Mouse (Mus musculus): ENCODE results near the gene Itgb4. TPM values are rescaled to one million over a fixed set of nuclear protein-coding genes. Genes with fewer than 3 reads are reported as not detected.
A peak's percentile ranks its signal among the peaks of the same experiment; 100 is the strongest.

Gene Itgb4
- polyA plus RNA-seq, 1 experiment from 2014 or later = 3.4 TPM

GRCm38 (mm10) chr11:115992098-115992497, 17.6 kb downstream of the Itgb4 start:
- Histone ChIP-seq H3K9me3 (ENCODE audit: low read length) (no peaks in the 10 kb centered on the region), H3K36me3 (ENCODE audit: insufficient read depth, low read length) (no peaks in the 10 kb centered on the region), H3K27ac (ENCODE audit: low read length) (no peak overlapping the region), H3K4me1 (ENCODE audit: insufficient read depth, low read length) (no peaks in the 10 kb centered on the region), H3K4me3 (ENCODE audit: low read length) (no peak overlapping the region), H3K4me2 (replicated peaks; ENCODE audit: low read depth, low read length) (no peak overlapping the region), H3K27me3 (ENCODE audit: insufficient read depth, low read length) (no peaks in the 10 kb centered on the region), H3K9ac (replicated peaks; ENCODE audit: low read length) (no peak overlapping the region)
- 64% methylated on average over 4 of the region's 4 CpGs for WGBS
- ATAC-seq (ENCODE audit: low FRiP score, low TSS enrichment) = no peak

GRCm38 (mm10) chr11:115995256-115995655, 20.7 kb downstream of the Itgb4 start:
- Histone ChIP-seq H3K36me3 (ENCODE audit: insufficient read depth, low read length) (no peaks in the 10 kb centered on the region), H3K27ac (ENCODE audit: low read length) (no peak overlapping the region), H3K4me3 (ENCODE audit: low read length) (no peak overlapping the region), H3K27me3 (ENCODE audit: insufficient read depth, low read length) (no peaks in the 10 kb centered on the region; the same call in 1 of the 2 replicates), H3K4me1 (ENCODE audit: insufficient read depth, low read length) (no peaks in the 10 kb centered on the region), H3K9me3 (ENCODE audit: low read length) (no peaks in the 10 kb centered on the region), H3K4me2 (replicated peaks; ENCODE audit: low read depth, low read length) (no peak overlapping the region), H3K9ac (replicated peaks; ENCODE audit: low read length) (no peak overlapping the region)
- ATAC-seq (ENCODE audit: low FRiP score, low TSS enrichment) = no peak
- WGBS = 91% methylated on average over 3 of the region's 3 CpGs

- Histone ChIP-seq H3K4me3 (ENCODE audit: low read length) (no peak overlapping the region), H3K9me3 (ENCODE audit: low read length) (no peaks in the 10 kb centered on the region), H3K4me1 (ENCODE audit: insufficient read depth, low read length) (no peaks in the 10 kb centered on the region), H3K27me3 (ENCODE audit: insufficient read depth, low read length) (no peaks in the 10 kb centered on the region; the same call in 1 of the 2 replicates), H3K36me3 (ENCODE audit: insufficient read depth, low read length) (no peaks in the 10 kb centered on the region), H3K27ac (ENCODE audit: low read length) (no peak overlapping the region), H3K4me2 (replicated peaks; ENCODE audit: low read depth, low read length) (no peak overlapping the region), H3K9ac (replicated peaks; ENCODE audit: low read length) (no peak overlapping the region)
- ATAC-seq (ENCODE audit: low FRiP score, low TSS enrichment) = no peak
- WGBS = 78% methylated on average over 4 of the region's 4 CpGs
These were observed 22.5 kb downstream of the Itgb4 start for GRCm38 (mm10) chr11:115997047-115997446.

DNA sequence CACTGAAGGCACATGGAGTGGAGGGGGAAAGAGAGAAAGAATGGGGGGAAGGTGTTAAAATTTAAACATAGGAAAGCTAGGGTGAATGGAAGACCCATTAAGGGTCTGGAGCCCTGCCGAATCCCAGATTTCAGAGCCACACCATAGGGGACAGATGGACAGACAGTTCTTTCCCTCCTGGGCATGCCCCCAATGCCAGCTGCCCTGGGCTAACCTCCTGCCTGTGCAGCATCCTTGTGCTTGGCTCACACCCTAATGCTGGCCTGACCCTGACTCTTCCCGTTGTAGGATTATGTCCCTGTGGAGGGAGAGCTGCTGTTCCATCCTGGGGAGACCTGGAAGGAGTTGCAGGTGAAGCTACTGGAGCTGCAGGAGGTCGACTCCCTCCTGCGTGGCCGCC, 23.2 kb downstream of the Itgb4 start:
- no peak overlapping the region for H3K4me3 ChIP-seq (ENCODE audit: low read length)
- no peak overlapping the region for H3K9ac ChIP-seq (replicated peaks; ENCODE audit: low read length)
- H3K9me3 ChIP-seq (ENCODE audit: low read length) = no peaks in the 10 kb centered on the region
- H3K27me3 ChIP-seq (ENCODE audit: insufficient read depth, low read length) = no peaks in the 10 kb centered on the region; the same call in 1 of the 2 replicates
- H3K4me2 ChIP-seq (replicated peaks; ENCODE audit: low read depth, low read length) = no peak overlapping the region
- no peaks in the 10 kb centered on the region for H3K36me3 ChIP-seq (ENCODE audit: insufficient read depth, low read length)
- WGBS = 70% methylated on average over 5 of the region's 5 CpGs
- ATAC-seq (ENCODE audit: low FRiP score, low TSS enrichment) = no peak
- H3K4me1 ChIP-seq (ENCODE audit: insufficient read depth, low read length) = no peaks in the 10 kb centered on the region
- no peak overlapping the region for H3K27ac ChIP-seq (ENCODE audit: low read length)

DNA sequence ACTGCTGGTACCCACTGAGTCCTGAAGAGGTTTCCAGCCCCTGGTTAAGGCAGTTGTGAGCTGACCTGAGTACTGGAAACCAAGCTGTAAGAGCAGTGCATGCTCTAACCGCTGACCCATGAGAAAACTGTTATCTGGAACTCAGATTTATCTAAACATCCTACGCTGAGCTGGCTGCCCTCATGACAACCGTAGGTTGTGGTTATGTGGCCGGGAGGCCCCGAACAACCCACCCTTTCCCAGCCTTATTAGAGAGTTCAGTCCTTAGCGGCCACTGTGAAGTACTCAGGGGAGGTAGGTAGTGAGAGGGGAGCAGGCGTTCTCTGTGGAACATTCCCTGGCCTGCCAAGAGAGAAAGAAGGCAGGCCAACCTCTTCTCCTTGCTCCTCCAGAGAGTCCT, 24.5 kb downstream of the Itgb4 start:
- 63% methylated on average over 7 of the region's 7 CpGs for WGBS

GRCm38 (mm10) chr11:115999538-116000143, 25.1 kb downstream of the Itgb4 start:
- Histone ChIP-seq H3K4me2 (replicated peaks; ENCODE audit: low read depth, low read length) (no peak overlapping the region), H3K27ac (ENCODE audit: low read length) (no peak overlapping the region), H3K36me3 (ENCODE audit: insufficient read depth, low read length) (no peaks in the 10 kb centered on the region), H3K9me3 (ENCODE audit: low read length) (no peaks in the 10 kb centered on the region), H3K9ac (replicated peaks; ENCODE audit: low read length) (no peak overlapping the region), H3K4me3 (ENCODE audit: low read length) (no peak overlapping the region), H3K4me1 (ENCODE audit: insufficient read depth, low read length) (peaks cover 5% of the 10 kb centered on the region; the same call in 1 of the 2 replicates), H3K27me3 (ENCODE audit: insufficient read depth, low read length) (no peaks in the 10 kb centered on the region; the same call in 1 of the 2 replicates)
- WGBS = 11% methylated on average over 14 of the region's 14 CpGs
- ATAC-seq (ENCODE audit: low FRiP score, low TSS enrichment) = no peak

More for the DNA sequence above, 24.5 kb downstream of the Itgb4 start:
- Histone ChIP-seq H3K27me3 (ENCODE audit: insufficient read depth, low read length) (no peaks in the 10 kb centered on the region; the same call in 1 of the 2 replicates), H3K27ac (ENCODE audit: low read length) (no peak overlapping the region), H3K4me1 (ENCODE audit: insufficient read depth, low read length) (no peaks in the 10 kb centered on the region), H3K4me2 (replicated peaks; ENCODE audit: low read depth, low read length) (no peak overlapping the region), H3K9me3 (ENCODE audit: low read length) (no peaks in the 10 kb centered on the region), H3K36me3 (ENCODE audit: insufficient read depth, low read length) (no peaks in the 10 kb centered on the region), H3K4me3 (ENCODE audit: low read length) (no peak overlapping the region), H3K9ac (replicated peaks; ENCODE audit: low read length) (no peak overlapping the region)
- no peak for ATAC-seq (ENCODE audit: low FRiP score, low TSS enrichment)

- Histone ChIP-seq H3K27ac (ENCODE audit: low read length) (no peak overlapping the region), H3K4me2 (replicated peaks; ENCODE audit: low read depth, low read length) (no peak overlapping the region), H3K36me3 (ENCODE audit: insufficient read depth, low read length) (no peaks in the 10 kb centered on the region), H3K9ac (replicated peaks; ENCODE audit: low read length) (no peak overlapping the region), H3K27me3 (ENCODE audit: insufficient read depth, low read length) (no peaks in the 10 kb centered on the region; the same call in 1 of the 2 replicates), H3K4me3 (ENCODE audit: low read length) (no peak overlapping the region), H3K4me1 (ENCODE audit: insufficient read depth, low read length) (peaks cover 13% of the 10 kb centered on the region), H3K9me3 (ENCODE audit: low read length) (no peaks in the 10 kb centered on the region)
- 0 out of 2 replicates have a peak, but pooled peaks have one; percentile 32 for ATAC-seq (ENCODE audit: low FRiP score, low TSS enrichment)
- 40% methylated on average over 10 of the region's 10 CpGs for WGBS
These were observed 26.1 kb downstream of the Itgb4 start for GRCm38 (mm10) chr11:116000607-116001006.

DNA sequence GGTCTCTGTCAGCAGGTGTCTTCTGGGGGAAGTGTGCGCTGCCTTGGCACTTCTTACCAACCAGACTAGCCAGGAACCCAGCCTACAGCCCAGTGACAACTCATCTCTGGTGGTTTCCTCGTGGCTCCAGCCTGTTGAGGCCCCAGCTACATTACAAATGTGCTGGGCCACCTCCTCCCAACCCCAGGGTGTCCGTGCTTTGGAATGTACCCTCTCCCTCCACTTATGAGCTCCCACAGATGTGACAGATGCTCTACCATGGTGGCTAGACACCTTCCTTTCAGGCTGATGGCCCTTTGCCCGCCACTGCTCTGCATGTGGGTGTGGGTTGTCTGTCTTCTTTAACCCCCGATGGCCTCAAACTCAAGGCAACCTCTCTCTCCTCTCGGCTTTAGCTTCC, 27.2 kb downstream of the Itgb4 start:
- Histone ChIP-seq H3K4me3 (ENCODE audit: low read length) (no peak overlapping the region), H3K27ac (ENCODE audit: low read length) (no peak overlapping the region), H3K9ac (replicated peaks; ENCODE audit: low read length) (no peak overlapping the region), H3K36me3 (ENCODE audit: insufficient read depth, low read length) (no peaks in the 10 kb centered on the region), H3K4me2 (replicated peaks; ENCODE audit: low read depth, low read length) (no peak overlapping the region), H3K9me3 (ENCODE audit: low read length) (no peaks in the 10 kb centered on the region), H3K4me1 (ENCODE audit: insufficient read depth, low read length) (peaks cover 21% of the 10 kb centered on the region), H3K27me3 (ENCODE audit: insufficient read depth, low read length) (no peaks in the 10 kb centered on the region; the same call in 1 of the 2 replicates)
- no peak for ATAC-seq (ENCODE audit: low FRiP score, low TSS enrichment)
- 66% methylated on average over 6 of the region's 6 CpGs for WGBS

- Histone ChIP-seq H3K27me3 (ENCODE audit: insufficient read depth, low read length) (no peaks in the 10 kb centered on the region; the same call in 1 of the 2 replicates), H3K4me2 (replicated peaks; ENCODE audit: low read depth, low read length) (no peak overlapping the region), H3K9ac (replicated peaks; ENCODE audit: low read length) (no peak overlapping the region), H3K4me3 (ENCODE audit: low read length) (no peak overlapping the region), H3K27ac (ENCODE audit: low read length) (no peak overlapping the region), H3K4me1 (ENCODE audit: insufficient read depth, low read length) (peaks cover 21% of the 10 kb centered on the region), H3K36me3 (ENCODE audit: insufficient read depth, low read length) (peaks cover 8% of the 10 kb centered on the region), H3K9me3 (ENCODE audit: low read length) (no peaks in the 10 kb centered on the region)
- ATAC-seq (ENCODE audit: low FRiP score, low TSS enrichment) = no peak
- 91% methylated on average over 3 of the region's 3 CpGs for WGBS
These were observed 28.4 kb downstream of the Itgb4 start for GRCm38 (mm10) chr11:116002894-116003293.

- 32% methylated on average over 8 of the region's 8 CpGs for WGBS
- H3K9ac ChIP-seq (replicated peaks; ENCODE audit: low read length) = peak overlapping the region; percentile 75
These were observed 29.8 kb downstream of the Itgb4 start for GRCm38 (mm10) chr11:116004186-116004823.

More at GRCm38 (mm10) chr11:116004186-116004823, 29.8 kb downstream of the Itgb4 start:
- peak overlapping the region; percentile 41 for H3K4me3 ChIP-seq (ENCODE audit: low read length)
- peaks cover 21% of the 10 kb centered on the region for H3K36me3 ChIP-seq (ENCODE audit: insufficient read depth, low read length)
- H3K4me2 ChIP-seq (replicated peaks; ENCODE audit: low read depth, low read length) = peak overlapping the region; percentile 72
- no peaks in the 10 kb centered on the region for H3K27me3 ChIP-seq (ENCODE audit: insufficient read depth, low read length)
- ATAC-seq (ENCODE audit: low FRiP score, low TSS enrichment) = no peak
- no peaks in the 10 kb centered on the region for H3K9me3 ChIP-seq (ENCODE audit: low read length)
- H3K27ac ChIP-seq (ENCODE audit: low read length) = peak overlapping the region; percentile 70
- peaks cover 21% of the 10 kb centered on the region for H3K4me1 ChIP-seq (ENCODE audit: insufficient read depth, low read length)

All from kidney, embryonic 16.5 days (tissue).